Mouse (Mus musculus): ENCODE measurements around the gene Dnal1.
A peak's percentile ranks its signal among the peaks of the same experiment; 100 is the strongest.

Dnal1 gene

GRCm38 (mm10) chr12:84126899-84127298, 12.7 kb downstream of the Dnal1 start:
- no peak for DNase-seq (ENCODE audit: low spot score)

DNA sequence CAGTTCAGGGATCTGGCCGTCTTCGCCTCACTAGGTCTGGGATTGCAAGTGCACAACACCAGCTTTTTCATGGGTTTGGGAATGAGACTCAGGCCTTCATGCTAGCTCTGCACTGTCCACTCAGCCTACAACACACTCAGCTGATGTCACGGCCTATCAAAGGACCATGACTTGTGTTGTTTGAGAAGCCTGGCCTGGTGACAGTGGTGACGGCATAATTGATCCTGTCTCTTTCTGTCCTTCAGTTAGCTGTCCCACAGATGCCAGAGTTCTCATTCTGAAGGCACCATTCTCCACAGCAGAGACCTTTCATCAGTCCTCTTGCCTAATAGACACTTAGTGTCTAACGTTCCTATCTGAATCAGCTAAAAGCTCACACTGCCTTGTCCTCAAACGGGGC, 14.4 kb downstream of the Dnal1 start:
- DNase-seq (ENCODE audit: low spot score): no peak

DNA sequence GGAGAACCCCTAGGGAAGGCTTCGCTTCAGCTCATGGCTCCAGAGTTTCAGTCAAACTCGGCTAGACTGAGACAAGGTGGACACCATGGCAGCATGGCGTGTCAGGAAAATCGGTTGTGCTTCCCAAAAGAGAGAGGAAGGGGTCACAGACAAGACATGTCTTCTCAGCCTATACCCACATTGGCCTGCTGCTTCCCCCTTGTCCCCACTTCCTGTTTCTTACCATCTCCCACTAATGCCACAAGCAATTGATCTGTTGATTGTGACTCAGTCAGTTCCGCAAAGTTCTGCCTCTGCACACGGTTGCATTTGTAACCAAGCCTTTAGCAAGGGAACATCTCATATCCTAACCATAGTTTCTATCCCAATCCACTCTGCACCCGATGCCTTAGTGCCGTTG, 15.8 kb downstream of the Dnal1 start:
- DNase-seq (ENCODE audit: low spot score): no peak

GRCm38 (mm10) chr12:84132265-84132664, 18.1 kb downstream of the Dnal1 start:
- DNase-seq (ENCODE audit: low spot score): peak; percentile 61

DNA sequence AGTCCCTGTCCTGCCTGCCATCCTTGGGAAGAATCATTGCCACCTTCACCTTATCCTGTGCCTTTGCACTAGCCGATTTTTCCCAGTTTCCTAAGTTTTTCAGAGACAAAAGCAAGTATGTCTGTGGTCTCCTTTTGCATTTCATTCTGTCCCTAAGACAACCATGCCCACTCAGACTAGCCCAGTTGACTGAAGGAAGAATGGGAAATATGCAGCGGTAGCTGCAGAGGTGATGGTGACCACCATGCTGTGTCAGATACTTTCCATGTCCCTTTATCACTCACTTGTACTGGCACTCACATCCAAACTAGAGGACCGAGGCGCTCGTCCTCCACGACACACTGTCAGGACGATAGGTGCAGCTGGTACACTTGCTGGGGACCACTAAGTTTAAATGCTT, 23.0 kb downstream of the Dnal1 start:
- DNase-seq (ENCODE audit: low spot score): no peak

- no peak for DNase-seq (ENCODE audit: low spot score)
Observed at GRCm38 (mm10) chr12:84140135-84140534, 26.0 kb downstream of the Dnal1 start.

DNA sequence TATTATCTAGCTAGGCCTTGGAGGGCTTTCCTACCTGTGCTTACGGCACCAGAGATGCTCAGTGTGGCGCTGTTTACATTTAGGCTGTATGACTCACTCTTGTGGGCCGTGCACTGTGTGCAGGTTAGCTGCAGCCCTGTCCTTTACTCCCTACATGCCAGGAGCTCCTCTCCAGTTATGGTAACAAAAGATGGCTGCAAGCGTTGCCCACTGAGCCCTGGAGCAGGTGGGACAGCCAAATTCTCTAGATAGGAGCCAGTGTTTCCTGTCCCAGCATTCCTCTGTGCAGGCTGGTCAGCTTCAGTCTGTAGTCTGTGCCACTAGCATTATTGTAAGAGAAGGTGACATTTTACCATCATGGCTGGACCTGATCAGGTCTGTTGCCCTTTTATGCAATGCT, 27.1 kb downstream of the Dnal1 start:
- no peak for DNase-seq (ENCODE audit: low spot score)

DNA sequence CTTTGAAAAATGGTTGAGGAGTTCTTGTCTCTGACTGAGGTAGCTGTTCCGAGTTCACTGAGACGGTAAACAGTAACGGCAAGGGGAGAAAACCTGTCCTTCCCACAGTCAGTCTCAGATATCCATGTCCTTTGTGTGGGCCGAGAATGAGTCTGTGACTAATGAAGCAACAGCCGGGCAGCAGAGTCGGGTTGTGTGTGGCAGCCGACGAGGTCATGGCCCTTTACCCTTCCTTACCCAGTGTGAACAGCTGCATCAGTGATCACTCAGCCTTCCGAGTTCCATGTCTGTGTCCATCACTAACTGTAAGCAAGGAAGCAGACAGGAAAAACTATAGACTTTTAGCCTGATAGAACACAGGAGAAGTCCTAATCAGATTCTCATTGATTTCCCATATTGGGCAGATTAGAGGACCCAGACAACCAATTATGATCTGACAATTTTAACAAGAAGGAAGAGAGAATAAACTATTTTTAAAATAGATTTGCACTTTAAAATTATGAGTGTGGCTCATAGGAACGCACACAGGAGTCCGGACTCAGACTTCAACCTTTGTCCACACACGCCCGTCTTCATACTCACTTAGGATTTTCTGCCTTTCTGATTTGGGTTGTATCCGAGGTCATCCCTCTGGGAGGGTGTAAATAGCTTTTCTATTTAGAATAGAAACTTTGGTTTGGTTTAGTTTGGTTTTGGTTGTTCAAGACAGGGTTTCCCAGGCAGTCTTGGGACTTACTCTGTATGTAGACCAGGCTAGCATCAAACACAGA, 28.3 kb downstream of the Dnal1 start:
- DNase-seq (ENCODE audit: low spot score): peak; percentile 70

DNA sequence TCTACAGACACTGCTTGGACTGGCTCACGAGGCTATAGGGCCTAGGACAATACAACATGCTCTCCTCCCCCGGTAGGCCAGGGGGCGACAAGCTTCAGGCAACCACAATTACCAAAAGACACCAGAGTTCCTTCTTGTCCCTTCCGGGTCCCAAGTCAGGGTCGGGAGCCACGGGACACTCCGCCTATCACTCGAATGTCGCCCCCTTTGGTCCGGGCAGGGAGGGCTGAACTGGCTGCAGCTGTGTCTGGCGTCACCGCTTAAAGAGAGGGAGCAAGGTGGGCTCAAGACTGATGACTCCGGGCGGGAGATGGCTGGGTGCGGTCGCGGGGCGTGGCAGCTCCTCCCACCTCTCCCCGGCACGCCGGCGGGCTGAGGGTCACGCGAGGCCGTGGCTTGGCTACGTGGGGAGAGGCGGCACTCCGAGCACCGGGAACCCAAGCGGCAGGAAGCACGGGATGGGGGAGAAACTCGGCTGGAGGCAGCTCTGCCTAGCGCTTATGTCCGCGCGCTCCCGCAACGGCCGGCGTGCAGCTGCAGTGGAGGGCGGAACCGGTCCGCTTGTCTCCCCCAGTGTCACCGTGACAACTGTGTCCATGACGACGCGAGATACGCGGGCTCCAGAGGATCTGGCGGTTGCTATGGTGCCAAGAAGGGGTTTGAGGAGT, 33.9 kb downstream of the Dnal1 start, which contains the start of gene Pnma1:
TSS of gene Pnma1 (minus strand) at position 536 of the 668 bp plus-strand sequence.
- DNase-seq (ENCODE audit: low spot score): peak; percentile 93

GRCm38 (mm10) chr12:84148622-84149012, 34.5 kb downstream of the Dnal1 start:
- DNase-seq (ENCODE audit: low spot score): no peak

- no peak for DNase-seq (ENCODE audit: low spot score)
Observed at GRCm38 (mm10) chr12:84149971-84150370, 35.8 kb downstream of the Dnal1 start.

GRCm38 (mm10) chr12:84150976-84151375, 36.8 kb downstream of the Dnal1 start:
- DNase-seq (ENCODE audit: low spot score): no peak

DNA sequence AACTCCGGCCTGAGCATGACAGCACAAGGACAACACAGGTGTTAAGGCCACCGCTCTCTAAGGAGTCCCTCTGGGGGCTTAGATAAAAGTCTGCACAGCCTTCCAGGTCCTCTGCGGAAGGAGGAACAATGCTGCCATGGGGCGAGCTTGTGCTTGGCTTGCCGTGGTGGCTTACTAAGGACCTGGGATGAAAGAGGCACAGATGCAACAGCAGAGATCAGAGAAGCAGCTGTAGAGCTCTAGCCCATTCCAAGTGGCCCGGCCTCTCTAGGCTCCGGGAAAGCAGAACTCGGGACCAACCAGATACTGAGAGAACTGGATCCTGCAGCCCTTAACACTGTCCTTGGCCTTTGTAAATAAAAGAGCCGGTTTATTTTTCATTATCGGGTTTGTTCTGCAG, 37.7 kb downstream of the Dnal1 start:
- DNase-seq (ENCODE audit: low spot score): no peak

DNA sequence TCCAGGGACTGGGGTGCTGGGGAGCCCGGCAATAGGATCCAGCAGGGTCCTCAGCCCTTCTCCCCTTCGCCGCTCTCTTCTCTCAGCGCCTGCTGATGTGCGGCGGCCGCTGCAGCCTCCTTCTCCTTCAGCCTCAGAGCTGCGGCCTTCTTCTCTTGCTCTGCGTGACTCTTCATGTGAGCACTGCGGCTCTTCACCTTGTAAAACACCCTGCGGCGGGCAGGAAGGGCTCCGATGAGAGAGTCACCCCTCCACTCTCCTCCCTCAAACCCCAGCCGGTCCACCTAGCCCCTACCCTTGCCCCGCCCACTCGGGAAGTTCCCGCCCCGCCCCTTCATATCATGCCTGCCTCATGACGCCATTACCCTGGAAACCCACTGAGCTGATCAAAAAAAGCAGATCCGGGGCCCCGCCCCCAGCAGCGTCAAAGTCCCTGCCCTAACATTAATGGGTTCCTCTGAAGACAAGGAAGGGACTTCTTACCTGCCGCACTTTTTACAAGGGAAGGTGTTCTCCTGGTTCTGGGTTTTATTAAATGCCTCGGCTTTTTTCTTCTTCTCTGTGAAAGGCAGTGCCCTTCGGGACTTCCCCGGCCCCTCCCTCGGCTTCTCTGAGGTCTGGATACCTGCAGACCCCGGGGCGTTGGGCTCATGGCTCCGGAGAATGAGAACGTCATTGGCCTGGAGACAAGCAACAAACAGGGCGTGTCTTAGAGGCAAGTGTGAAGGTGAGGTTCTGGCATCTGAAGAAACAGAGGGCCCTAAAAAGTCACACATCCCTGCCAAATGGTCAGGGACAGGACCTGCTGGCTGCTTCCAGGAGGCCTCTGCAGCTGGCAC, 38.4 kb downstream of the Dnal1 start:
- no peak for DNase-seq (ENCODE audit: low spot score)

DNA sequence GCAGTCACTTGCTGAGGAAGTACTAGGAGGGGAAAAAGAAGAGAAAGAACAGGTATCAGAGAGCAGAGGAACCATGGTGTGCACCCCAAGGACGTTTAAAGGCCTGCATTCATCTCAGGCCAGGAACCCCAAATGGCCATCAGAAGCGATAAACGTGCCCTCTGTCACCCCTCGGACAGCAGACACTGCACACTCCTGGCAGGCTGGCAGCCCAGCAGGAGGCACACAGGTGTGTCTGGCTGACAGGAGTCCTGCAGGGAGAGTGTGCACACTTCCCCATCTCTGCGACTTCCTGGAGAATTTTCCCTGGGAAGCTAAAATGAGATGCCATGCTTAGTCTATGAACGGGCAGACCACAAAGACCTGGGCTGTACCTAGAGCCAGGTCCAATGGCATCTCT, 39.2 kb downstream of the Dnal1 start:
- DNase-seq (ENCODE audit: low spot score): no peak

DNA sequence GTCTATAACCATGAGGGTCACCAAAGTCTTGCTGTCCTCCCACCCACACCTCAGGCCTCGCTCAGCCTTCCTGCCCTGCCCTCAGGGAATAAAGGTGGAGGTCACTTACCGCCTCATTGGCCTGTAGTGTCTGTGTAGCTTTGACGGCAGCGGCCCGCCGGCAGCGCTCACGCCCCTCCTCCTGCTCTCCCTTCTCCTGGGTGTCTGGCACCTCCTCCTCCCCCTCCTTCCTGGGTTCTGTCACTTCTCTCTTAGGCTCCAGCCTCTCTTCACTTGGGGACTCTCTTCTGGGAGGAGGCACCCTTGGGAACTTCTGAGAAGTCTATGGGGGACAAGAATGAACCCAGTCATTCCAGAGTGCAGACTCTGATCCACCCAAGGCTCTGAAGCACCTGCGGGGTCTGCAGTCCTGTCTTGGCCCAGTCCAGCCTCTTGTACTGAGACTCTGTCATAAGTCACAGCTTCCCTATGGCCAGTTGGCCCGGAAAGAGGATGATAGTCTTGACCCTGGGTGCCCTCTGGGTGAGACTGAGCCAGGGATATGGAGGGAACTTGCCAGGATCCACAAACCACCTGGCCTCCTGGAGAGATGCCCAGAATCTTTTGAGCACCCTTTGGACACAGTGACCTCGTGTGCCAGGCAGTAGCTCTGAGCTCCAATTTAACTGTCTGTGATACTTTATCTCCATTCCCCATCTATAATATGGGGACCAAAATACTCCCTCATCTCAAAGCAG, 40.8 kb downstream of the Dnal1 start:
- DNase-seq (ENCODE audit: low spot score): no peak

DNA sequence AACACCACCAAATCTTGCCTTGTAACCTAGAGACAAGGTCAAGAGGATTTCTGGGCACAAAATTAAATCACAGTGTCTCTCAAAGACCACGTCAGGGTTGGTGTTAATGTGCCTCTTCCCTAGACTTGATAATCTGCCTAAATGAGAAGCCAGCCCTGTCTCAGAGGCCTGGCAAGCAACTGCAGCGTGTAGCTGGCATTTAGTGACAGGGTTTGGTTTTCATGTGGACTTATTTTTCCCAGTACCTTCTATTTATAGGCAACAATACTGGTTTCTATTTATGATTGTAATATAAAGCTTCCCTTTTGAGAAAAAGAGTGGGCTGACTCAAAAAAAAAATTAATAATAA, 41.3 kb downstream of the Dnal1 start:
- DNase-seq (ENCODE audit: low spot score): no peak

DNA sequence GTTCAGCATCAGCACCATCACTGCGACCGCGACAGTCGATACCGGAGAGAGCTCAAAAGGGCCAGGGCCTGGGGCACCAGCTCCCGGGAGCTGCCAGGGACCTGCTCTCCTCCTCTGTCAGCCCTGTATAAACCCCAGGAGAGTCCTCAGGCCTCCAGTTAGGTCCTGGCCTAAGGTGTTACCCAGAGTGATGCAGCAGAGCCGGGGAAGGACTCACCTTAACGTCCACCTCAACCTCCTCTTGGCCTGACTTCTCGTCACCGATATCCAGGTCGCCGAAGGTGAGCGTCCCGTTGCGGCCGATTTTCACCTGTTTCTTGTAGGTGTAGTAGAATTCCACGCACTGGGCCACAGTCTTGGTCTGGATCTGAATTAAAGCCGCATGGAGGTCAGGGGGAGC, 42.0 kb downstream of the Dnal1 start:
- DNase-seq (ENCODE audit: low spot score): no peak

- DNase-seq (ENCODE audit: low spot score): no peak
Observed at GRCm38 (mm10) chr12:84158156-84158555, 44.0 kb downstream of the Dnal1 start.

DNA sequence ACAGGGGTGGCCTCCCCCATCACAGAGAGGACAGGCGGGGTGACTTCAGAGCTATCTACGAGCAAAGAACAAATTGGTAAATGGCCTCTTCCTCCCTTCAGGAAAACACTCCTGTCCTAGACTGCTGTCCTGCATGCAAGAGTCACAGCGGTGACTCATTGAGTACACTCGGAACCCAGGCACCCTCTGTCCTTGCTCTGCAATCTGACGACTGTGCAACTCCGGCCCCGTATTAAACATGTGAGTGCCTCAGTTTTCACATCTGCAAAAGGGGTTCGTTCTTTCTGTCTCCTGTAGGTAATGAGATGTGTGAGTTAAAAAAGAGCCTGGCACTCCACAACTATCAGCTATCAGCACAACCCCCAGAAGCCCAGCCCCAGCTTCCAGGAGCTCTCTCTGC, 46.3 kb downstream of the Dnal1 start:
- no peak for DNase-seq (ENCODE audit: low spot score)

GRCm38 (mm10) chr12:84161116-84161515, 47.0 kb downstream of the Dnal1 start:
- DNase-seq (ENCODE audit: low spot score): no peak
